Mouse (Mus musculus) kidney, adult 18-20 months (tissue): ENCODE data around the gene Rbm47.
"Not testable (repeated sequence)": the region's sequence is repeated elsewhere in the genome, so short reads cannot be mapped to it uniquely, and the experiment has no call there.

Experiments
- DNase-seq: peaks from one replicate; pipeline ENCODE4 v3.0.0; 2021

Rbm47 gene

DNA sequence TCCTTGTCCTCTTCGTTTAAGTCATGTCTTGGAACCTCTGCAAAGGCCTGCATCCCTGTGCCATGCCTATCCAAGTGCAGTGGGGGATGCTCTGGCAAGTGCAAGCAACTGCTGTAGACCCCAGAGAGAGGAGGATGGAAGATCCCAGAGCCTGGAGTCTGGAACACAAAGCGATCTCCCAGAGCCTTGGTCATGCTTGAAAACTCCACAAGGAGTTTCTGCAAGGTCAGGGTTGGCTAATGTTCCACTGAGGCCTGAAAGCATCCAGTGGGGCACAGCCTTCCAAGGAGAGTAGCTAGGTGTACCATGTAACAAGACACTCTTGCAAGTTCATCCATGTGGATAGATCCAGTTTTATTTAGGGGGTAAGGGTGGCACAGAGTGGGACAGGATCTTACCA is 158.5 kb downstream of the Rbm47 start:
- peak; percentile 69 for DNase-seq

DNA sequence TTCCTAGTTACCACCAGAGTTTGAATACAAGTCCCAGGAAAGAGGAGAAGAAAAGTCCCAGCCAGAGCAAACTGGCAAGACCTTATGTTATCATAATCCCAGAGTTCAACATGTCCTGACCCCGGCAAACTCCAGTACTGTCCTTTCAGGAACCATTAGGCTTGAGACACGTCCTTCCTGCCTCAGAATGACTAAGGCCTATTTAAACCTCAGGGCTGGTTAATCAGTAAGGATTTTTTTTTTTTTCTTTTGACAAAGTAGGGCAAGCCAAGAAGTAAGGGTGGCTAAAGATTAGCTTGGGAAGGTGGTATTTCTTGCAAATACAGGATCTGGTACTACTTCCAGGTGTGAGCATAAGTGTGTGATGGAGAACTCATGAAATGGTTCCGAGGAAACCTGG is 158.9 kb downstream of the Rbm47 start:
- DNase-seq = peak; percentile 61

DNA sequence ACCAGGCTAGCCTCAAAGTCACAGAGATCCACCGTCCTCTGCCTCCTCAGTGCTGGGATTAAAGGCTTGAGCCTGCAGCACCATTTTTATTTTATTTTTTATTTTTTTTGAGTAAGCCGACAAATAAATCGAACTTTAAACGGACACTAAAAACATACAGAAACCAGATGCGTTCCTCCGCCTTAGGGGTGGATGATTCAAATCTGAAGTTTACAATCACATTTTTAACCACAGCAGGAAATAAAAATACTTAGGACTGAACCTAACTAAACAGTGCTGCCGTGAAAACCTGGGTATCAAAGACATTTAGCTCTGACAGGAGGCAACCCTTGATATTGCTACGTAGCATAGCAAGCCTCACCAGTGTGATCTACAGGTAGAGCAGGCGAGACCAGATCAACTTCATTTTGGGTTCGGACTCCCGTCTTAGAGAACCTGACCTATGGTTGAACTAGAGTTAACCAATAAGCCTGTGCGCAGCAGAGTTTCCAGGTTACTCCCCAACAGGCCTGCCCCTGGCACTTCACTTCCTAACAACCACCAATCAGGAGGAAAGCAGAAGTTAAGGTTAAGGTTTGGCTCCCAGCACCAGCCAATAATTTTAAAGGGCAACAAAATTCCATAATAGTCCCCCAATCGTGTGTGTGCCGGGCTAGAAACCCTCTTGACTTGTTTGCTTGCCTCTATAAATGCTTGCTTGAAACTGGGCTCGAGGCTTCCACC is 164.5 kb downstream of the Rbm47 start:
- DNase-seq = no peak

DNA sequence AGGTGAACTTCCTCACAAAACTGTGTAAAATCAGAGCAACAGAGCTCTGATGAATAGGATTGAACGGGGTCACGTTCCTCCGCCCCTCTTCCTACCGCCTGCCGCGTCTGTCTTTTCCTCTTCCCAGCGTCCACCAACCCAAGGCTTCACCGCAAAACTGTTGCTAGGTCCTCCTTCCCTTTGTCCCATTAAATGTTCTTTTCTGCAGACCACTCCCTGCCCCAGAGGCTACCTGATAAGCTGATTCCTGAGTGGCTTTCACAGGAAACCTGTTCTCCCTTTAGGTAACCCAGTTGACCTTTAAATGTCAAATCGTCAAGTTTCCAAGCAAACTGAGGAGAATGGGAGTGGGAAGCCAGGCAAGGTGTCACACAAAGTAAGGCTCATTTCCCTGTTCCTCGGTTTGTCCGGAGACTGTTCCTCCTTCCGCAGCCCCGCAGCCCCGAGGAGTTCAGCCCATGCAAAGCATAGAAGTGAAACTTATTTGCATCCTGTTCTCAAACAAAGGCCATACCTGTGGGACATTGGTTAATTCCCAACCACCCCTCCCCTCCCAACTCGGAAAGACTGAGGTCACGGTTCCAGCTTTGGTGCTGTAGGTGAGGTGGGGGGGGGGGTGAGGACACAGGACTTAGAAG is 167.8 kb downstream of the Rbm47 start:
- no peak for DNase-seq

DNA sequence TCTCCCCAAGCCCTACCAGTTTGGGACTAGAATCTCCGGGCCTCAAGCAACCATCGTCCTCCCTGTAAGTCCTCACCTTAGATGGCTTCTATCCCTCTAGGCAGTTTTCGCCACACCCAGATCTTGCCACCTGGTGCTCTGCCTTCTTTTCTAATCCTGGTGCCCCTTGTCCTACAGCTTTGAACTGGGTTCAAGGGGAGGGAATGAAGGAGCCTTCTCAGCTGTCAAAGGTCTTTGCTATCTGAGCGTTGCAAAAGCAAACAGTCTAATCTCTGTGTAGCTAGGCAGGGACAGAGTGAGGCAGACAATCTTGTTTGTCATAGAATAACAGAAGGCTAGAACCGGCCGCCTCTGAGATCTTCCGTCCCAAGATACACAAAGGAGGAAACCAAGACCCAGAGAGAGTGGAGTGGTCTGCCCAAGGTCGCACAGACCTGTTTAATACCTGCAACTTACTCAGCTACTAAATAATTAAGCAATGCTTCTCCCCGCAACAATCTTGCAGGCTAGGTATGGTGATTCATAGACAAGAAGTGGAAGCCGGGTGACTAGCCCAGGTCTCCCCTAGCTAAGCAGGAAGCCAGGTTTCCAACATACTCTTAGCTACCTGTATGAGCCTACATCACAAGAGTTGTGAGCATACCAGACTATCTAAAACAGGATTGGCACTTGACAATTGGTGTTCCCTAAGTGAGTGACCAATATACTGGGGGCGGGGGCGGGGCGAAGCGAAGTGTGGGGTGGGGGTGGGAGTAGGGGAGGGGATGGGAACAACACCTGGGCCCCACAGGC is 168.6 kb downstream of the Rbm47 start, which contains the start of gene 9130230L23Rik:
TSS of gene 9130230L23Rik (minus strand) at position 152 of the 792 bp plus-strand sequence.
- DNase-seq = no peak

DNA sequence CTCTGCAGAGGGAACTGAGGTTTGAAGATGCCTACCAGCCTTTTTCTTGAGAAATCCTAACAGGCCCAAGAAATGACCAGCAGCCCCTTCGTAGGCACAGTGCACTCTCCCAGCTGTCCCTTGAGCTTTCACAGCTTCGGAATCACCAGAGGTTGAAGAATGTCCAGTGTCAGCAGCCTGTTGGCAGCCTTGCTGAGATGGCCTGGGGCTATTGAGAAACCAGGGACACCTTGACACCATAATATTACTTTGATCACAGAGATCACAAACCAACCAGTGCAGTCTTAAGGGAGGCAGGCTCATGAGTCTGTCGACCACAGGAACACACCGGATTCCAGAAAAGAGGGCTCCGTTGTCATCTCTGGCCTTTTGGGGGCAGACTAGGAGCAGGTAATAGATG is 171.7 kb downstream of the Rbm47 start:
- DNase-seq = no peak

DNA sequence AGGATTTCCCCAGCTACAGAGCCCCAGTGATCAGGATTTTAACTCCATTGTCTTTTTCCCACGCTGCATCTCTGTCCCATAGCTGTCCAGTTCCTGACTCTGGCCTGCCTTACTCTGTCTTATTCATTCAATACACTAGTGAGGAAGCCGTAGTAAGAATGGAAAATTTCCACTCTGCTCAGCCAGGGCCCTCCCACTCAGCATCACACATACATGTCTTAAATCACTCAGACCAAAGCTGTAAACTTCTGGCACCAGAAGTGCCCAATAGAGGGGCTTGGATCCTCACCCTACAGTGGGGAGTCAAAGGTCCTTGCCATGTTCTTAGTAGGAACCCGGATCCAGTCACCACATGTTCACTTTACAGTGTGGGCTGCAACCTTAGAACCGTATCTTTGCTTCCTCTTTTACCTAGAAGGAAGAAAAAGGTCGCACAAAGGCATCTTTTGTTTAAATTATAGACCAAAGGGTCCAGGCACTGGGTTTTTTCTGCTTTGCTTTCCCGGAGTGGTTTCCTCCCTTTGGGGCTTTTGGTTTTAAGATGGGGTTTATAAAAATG is 172.3 kb downstream of the Rbm47 start:
- DNase-seq = no peak

DNA sequence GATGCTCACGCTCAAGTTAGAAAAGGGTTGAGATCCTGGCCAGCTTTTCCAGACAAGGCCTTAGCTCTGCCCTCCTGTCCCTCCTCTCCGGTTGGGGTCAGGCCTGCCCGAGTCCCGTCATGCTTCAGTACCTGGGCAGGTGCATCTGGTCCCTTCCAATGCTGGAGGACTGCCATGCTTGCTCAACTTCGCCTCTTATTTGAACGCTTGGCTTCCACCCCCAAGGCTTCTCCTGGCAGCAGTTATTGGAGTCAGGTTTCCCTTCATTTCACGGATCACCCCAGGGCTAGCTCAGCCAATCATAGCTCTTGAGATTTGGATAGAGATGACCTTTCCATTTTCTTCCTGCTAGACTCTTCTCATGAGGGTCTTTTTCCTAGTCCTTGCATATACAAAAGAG is 172.8 kb downstream of the Rbm47 start:
- DNase-seq = peak; percentile 78

DNA sequence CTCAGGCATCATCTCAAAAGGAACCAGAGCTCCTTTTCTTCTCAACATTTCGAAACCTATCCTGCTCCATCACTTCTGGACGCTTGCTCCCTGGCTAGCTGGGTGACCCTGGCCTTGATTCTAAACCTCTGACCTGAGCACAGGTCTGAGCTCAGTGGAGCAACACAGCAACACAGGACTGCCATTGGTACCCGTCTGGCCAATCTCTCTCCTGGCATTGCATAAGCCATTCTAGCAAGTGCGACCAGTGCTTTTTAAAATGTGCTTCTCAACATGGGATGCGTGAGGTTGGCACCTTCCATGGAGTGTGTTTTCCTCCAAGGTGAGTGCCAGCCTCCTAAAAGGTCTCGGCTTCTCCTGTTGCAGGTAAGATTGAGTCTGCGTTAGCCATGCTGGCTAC is 173.8 kb downstream of the Rbm47 start:
- no peak for DNase-seq

DNA sequence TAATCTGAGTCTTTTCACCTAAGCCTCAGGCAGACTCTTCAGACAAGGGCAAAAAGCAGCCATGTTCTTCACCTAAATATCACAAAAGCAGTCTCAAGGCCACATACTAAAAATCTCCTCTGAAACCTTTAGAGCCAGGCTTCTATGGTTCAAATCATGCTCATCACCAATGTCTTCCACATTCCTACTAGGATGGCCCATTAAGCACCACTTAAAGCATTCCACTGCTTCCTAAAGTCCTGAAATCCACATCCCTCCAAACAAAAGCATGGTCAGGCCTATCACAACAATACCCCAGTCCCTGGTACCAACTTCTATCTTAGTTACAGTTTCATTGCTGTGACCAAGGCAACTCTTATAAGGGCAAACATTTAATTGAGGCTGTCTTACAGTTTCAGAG is 175.1 kb downstream of the Rbm47 start:
- no peak for DNase-seq

DNA sequence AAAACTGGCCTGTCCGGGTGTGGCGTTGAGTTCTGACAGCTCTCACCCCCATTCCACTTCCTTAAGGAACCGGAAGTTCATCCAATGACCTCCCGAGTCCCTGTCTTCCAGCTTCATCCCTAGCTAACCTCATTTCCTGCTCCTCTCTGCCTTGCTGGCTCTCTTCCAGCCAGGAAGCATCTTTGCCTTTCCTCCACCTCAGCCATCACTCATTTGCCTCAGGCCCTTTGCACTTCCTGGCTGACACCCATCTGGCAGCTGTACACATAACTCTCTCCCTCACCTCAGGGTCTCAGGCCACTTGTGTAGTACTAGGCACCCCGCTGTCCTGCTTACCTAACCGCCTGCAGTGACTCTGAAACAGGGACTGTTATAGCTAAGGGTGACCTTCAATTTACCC is 178.3 kb downstream of the Rbm47 start:
- peak; percentile 58 for DNase-seq

DNA sequence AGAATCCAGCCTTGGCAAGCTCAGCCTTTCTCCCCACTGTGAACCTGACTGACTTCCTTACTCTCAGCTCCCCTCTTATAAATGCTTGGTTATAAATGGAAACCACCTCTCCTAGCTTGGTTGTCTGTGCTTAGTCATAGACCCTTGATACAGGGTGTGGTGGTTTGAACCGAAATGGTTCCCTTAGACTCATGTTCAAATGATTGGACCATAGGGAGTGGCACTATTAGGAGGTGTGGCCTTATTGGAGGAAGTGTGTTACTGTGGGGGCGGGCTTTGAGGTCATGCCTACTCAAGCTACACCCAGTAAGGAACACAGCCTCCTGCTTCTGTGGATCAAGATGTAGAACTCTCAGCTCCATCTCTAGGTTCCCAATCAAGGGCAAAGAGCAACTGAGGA is 181.7 kb downstream of the Rbm47 start:
- no peak for DNase-seq

DNA sequence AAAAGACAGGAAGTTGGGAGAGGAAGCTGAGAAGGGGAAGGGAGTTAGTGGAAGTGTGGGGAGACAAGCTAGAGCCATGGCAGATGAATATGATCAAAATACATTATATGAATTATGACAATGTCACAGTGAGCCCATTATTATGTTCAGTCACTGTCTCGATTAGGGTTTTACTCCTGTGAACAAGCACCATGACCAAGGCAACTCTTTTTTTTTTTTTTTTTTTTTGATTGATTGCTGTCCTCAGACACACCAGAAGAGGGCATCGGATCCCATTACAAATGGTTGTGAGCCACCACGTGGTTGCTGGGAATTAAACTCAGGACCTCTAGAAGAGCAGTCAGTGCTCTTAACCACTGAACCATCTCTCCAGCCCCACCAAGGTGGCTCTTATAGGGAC is 185.9 kb downstream of the Rbm47 start:
- DNase-seq = not testable (repeated sequence)

DNA sequence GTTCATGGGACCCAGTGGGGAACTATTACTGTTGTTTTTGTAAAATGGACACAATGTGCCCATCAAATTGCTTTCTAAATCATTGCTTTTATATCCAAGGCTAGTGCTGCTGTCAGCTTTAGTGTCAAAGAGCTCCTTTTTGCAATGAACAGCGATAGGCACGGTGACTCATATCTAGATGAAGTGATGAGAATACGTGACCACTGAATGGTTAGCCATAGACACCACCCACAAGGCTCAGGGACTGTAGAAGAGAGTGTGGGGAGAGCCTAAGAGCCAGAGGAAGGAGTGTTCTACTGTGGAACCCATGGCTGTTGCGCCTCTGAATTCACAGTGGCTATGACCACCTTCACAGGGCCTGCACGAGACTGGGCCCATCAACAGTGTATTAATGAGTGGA is 186.5 kb downstream of the Rbm47 start:
- no peak for DNase-seq

DNA sequence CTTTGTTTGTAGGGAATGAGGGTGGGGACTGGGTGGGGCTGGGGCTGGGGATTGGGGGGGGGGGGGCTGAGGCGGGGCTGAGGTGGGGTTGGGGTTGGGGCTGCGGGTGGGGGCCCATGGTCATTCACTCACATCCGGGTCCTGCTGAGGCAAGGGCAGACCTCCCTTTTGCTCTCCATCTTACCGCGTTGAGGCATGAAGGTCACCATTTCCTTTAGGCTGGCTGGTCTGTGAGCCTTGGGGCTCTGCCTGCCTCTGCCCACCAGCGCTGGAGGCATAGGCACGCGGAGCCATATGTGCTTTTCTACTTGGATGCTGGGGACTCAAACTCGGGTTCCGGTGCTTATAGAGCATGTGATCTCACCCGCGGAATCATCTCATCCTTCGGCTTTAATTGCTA is 197.2 kb downstream of the Rbm47 start:
- no peak for DNase-seq

DNA sequence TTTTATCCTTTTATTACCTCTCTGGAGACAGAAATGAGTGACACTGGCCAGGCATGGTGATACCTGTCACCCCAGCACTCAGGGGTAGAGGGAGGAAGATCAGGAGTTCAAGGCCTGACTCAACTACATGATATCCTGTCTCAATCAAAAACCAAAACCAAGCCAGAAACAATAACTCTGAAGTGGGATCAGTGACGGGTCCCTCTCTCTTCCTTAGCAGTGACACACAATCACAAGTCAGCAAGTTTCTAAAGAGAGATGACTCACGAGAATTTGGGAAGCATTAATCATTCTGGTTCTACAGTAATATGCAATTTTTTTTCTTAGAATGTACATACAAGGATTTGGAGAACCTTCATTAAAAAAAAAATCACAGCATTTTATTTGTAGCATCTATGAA is 199.7 kb downstream of the Rbm47 start:
- DNase-seq = no peak

DNA sequence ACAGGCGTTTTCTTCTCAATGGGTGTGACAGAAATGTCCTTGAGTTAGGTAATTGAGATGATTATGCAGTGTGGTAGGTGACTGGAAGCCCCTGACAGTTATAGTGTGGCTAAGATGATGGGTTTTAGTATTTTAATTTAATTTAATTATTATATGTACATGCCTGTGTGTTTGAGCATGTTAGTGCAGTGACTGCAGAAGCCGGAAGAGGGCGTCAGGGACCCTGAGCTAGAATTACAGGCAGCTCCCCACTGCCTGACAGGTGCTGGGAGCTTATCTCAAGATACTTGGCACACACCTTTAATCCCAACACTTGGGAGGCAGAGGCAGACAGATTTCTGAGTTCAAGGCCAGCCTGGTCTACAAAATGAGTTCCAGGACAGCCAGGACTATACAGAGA is 204.9 kb downstream of the Rbm47 start:
- DNase-seq = no peak

DNA sequence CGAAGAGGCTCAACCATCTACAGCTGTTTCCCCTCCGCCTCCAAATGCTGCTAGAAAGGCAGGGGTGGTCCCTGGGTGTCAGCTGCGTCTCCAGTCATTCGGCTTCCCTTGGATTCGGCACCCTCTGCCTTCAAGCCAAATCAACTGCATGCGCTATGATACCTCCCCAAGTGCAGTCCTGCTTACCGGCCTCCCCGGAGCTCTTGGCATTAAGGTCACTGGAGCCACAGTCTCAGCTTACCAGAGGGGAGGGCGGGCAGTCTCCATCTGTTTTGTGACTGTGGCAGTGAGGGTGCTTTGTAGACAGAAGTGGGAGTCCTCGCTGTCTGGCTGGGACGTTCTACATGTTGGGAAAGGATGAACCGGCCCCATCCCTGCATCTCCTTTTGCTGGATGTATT is 205.8 kb downstream of the Rbm47 start:
- no peak for DNase-seq
